Mouse (Mus musculus): ENCODE data around the gene Sdsl. TPM values are rescaled to one million over a fixed set of nuclear protein-coding genes. Genes with fewer than 3 reads are reported as not detected.
"Not testable (repeated sequence)": the region's sequence is repeated elsewhere in the genome, so short reads cannot be mapped to it uniquely, and the experiment has no call there.

The Sdsl gene
- polyA plus RNA-seq, 1 experiment from 2014 or later = 10.6 TPM

- H3K4me2 ChIP-seq = no peak overlapping the region
- no peak overlapping the region for H3K4me3 ChIP-seq
- H3K27ac ChIP-seq (ENCODE audit: poor library complexity, severe bottlenecking) = no peak overlapping the region
- H3K9me3 ChIP-seq (replicated peaks) = peaks cover 2% of the 10 kb centered on the region; the same call in 1 of the 2 replicates
- H3K9ac ChIP-seq = no peak overlapping the region
- no peaks in the 10 kb centered on the region for H3K36me3 ChIP-seq
- WGBS = 36% methylated on average over 9 of the region's 9 CpGs
- H3K27me3 ChIP-seq (replicated peaks) = no peaks in the 10 kb centered on the region; the same call in 1 of the 2 replicates
- ATAC-seq (ENCODE audit: insufficient number of reproducible peaks, low FRiP score) = no peak
- H3K4me1 ChIP-seq (replicated peaks) = peaks cover 21% of the 10 kb centered on the region
Measured at GRCm38 (mm10) chr5:120506490-120506889, 33.9 kb upstream of the Sdsl start.

- no peaks in the 10 kb centered on the region; the same call in 1 of the 2 replicates for H3K27me3 ChIP-seq (replicated peaks)
- H3K36me3 ChIP-seq = no peaks in the 10 kb centered on the region
- no peak overlapping the region for H3K4me2 ChIP-seq
- H3K4me3 ChIP-seq = no peak overlapping the region
- H3K9me3 ChIP-seq (replicated peaks) = peaks cover 2% of the 10 kb centered on the region; the same call in 1 of the 2 replicates
- WGBS = 61% methylated on average over 9 of the region's 9 CpGs
- no peak for ATAC-seq (ENCODE audit: insufficient number of reproducible peaks, low FRiP score)
- H3K9ac ChIP-seq = no peak overlapping the region
- no peak overlapping the region for H3K27ac ChIP-seq (ENCODE audit: poor library complexity, severe bottlenecking)
- H3K4me1 ChIP-seq (replicated peaks) = peaks cover 19% of the 10 kb centered on the region
Measured at GRCm38 (mm10) chr5:120505781-120506180, 33.2 kb upstream of the Sdsl start.

DNA sequence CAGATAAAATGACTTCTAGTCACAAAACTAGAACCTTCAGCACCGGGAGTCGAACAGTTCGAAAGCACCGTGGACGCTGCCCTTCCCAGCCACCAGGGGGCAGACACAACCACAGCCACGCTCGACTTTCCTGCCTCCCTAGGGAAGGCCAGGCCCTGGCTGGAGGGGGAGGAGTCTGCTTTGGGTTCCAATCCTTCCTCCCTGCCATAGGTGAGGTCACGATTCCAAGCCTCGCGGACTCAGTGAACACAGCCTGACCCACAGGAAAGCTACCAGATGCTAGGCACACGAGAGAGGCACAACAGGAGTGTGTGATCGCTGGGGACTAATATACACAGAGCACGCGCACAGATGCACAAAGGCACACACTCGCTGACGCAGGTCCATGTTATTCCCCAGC, 32.8 kb upstream of the Sdsl start:
- no peaks in the 10 kb centered on the region for H3K36me3 ChIP-seq
- 0 out of 2 replicates have a peak, but pooled peaks have one; percentile 49 for ATAC-seq (ENCODE audit: insufficient number of reproducible peaks, low FRiP score)
- H3K27me3 ChIP-seq (replicated peaks) = no peaks in the 10 kb centered on the region; the same call in 1 of the 2 replicates
- WGBS = 22% methylated on average over 16 of the region's 16 CpGs
- no peak overlapping the region for H3K27ac ChIP-seq (ENCODE audit: poor library complexity, severe bottlenecking)
- no peak overlapping the region for H3K4me3 ChIP-seq
- H3K9me3 ChIP-seq (replicated peaks) = peaks cover 2% of the 10 kb centered on the region; the same call in 1 of the 2 replicates
- peak overlapping the region; percentile 24 for H3K4me2 ChIP-seq
- H3K4me1 ChIP-seq (replicated peaks) = peaks cover 19% of the 10 kb centered on the region
- H3K9ac ChIP-seq = no peak overlapping the region

DNA sequence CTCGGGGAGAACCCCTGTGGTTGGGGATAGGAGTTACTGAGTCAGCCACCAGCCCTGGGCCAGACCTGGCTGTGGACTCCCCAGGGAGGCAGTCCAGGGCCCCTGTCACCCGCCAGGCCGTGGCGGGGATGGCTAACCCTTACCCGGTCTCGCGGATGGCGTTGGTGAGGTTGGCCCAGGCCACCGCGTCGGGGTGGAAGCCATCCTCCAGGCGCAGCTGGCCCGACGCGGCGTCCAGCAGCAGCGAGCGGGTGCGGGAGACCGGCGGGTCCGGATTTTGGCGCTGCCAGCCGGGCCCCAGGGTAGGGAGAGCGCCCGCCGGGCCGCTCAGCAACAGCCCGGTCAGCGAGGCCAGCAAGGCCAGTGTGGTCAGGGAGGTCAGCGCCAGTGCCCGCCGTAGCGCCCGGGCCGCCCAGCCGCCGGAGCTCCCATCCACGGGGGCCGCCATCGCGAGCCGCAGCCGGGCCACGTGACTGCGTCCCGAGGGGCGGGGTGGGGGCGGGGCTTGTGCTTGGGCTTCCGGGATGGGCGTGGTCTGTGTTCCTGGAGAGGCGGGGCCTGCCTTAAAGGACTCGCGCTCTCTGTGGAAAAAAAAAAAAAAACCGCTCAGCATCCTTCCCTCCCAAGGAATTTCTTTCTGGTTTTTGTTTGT, 30.7 kb upstream of the Sdsl start, which contains the start of gene Plbd2:
Plbd2 (minus strand) TSS at position 482 of the 652 bp plus-strand sequence.
- peak within 1 kb of the TSS; percentile 82 for H3K4me3 ChIP-seq
- H3K9ac ChIP-seq = peak within 1 kb of the TSS; percentile 83
- peaks cover 19% of the 10 kb centered on the region for H3K4me1 ChIP-seq (replicated peaks)
- H3K36me3 ChIP-seq = 0 out of 2 replicates have a peak, but pooled peaks cover under 1% of the 10 kb centered on the region
- peak within 1 kb of the TSS; percentile 90 for H3K4me2 ChIP-seq
- no peak within 1 kb of the TSS for H3K27ac ChIP-seq (ENCODE audit: poor library complexity, severe bottlenecking)
- no peaks in the 10 kb centered on the region for H3K27me3 ChIP-seq (replicated peaks)
- 0% methylated on average over 44 of the region's 55 CpGs for WGBS
- no peaks in the 10 kb centered on the region for H3K9me3 ChIP-seq (replicated peaks)
- peak; percentile 82 for ATAC-seq (ENCODE audit: insufficient number of reproducible peaks, low FRiP score)

DNA sequence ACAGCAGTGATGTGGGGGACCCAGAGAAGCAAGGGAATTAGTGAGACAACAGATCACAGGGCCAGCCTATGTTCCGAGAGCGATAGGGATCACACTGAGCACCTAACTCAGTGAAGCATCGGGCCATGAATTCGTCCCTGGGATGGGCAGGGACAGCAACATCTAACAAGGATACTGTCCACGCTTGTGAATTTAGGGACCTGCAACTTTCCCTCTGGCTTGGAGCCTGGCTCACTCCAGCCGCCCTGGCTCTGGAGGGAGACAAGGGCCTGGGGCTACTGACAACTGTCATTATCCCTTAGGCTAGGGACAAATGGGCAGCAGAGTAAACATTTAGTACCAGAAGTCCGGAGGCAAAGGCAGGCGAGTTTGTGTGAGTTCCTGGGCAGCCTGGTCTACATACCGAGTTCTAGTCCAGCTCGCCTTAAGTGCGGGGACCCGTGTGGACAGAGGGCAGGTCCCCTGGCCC, 30.1 kb upstream of the Sdsl start:
- H3K9ac ChIP-seq = peak overlapping the region; percentile 83
- ATAC-seq (ENCODE audit: insufficient number of reproducible peaks, low FRiP score) = no peak
- H3K27ac ChIP-seq (ENCODE audit: poor library complexity, severe bottlenecking) = no peak overlapping the region
- no peaks in the 10 kb centered on the region for H3K27me3 ChIP-seq (replicated peaks)
- H3K4me1 ChIP-seq (replicated peaks) = peaks cover 19% of the 10 kb centered on the region
- H3K9me3 ChIP-seq (replicated peaks) = no peaks in the 10 kb centered on the region
- 7% methylated on average over 12 of the region's 12 CpGs for WGBS
- peaks cover 4% of the 10 kb centered on the region; the same call in 1 of the 2 replicates for H3K36me3 ChIP-seq
- H3K4me2 ChIP-seq = peak overlapping the region; percentile 90
- peak overlapping the region; percentile 82 for H3K4me3 ChIP-seq

GRCm38 (mm10) chr5:120502147-120502621, 29.6 kb upstream of the Sdsl start:
- Histone ChIP-seq H3K27me3 (replicated peaks) (no peaks in the 10 kb centered on the region), H3K9me3 (replicated peaks) (no peaks in the 10 kb centered on the region), H3K4me1 (replicated peaks) (peaks cover 19% of the 10 kb centered on the region), H3K27ac (ENCODE audit: poor library complexity, severe bottlenecking) (no peak overlapping the region), H3K4me3 (peak overlapping the region; percentile 82), H3K9ac (peak overlapping the region; percentile 83), H3K4me2 (peak overlapping the region; percentile 90), H3K36me3 (peaks cover 8% of the 10 kb centered on the region; the same call in 1 of the 2 replicates)
- ATAC-seq (ENCODE audit: insufficient number of reproducible peaks, low FRiP score) = no peak
- 62% methylated on average over 9 of the region's 9 CpGs for WGBS

- not testable (repeated sequence) for H3K27ac ChIP-seq (ENCODE audit: poor library complexity, severe bottlenecking); H3K27me3 ChIP-seq (replicated peaks); H3K4me3 ChIP-seq; ATAC-seq (ENCODE audit: insufficient number of reproducible peaks, low FRiP score); H3K9me3 ChIP-seq (replicated peaks); H3K4me2 ChIP-seq; H3K9ac ChIP-seq
- WGBS = 84% methylated on average over 9 of the region's 9 CpGs
- Histone ChIP-seq H3K4me1 (replicated peaks) (peaks cover 14% of the 10 kb centered on the region), H3K36me3 (peaks cover 12% of the 10 kb centered on the region; the same call in 1 of the 2 replicates)
Measured at GRCm38 (mm10) chr5:120500609-120501008, 28.0 kb upstream of the Sdsl start.

DNA sequence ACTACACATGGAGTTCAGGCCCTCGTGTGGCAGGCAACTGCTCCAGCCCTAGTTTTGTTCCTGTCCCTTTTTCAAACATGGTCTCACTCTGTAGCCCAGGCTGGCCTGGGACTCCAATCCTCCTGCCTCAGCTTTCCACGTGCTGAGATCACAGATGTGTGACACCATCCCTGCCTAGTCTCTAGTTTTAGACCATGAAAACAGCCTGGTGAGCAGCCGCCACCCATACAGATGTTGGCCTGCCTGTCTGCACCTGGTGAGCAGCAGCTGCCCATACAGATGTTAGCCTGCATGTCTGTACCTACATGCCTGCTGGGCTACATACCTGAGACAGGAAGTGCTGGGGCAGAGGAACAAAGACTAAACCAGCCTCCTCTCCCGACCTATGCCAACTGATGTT, 26.6 kb upstream of the Sdsl start:
- no peak overlapping the region for H3K27ac ChIP-seq (ENCODE audit: poor library complexity, severe bottlenecking)
- peaks cover 17% of the 10 kb centered on the region for H3K36me3 ChIP-seq
- no peak overlapping the region for H3K4me2 ChIP-seq
- H3K4me1 ChIP-seq (replicated peaks) = peaks cover 14% of the 10 kb centered on the region
- H3K9ac ChIP-seq = no peak overlapping the region
- no peak overlapping the region for H3K4me3 ChIP-seq
- no peaks in the 10 kb centered on the region for H3K27me3 ChIP-seq (replicated peaks)
- ATAC-seq (ENCODE audit: insufficient number of reproducible peaks, low FRiP score) = no peak
- H3K9me3 ChIP-seq (replicated peaks) = no peaks in the 10 kb centered on the region
- 78% methylated on average over 4 of the region's 4 CpGs for WGBS

- 81% methylated on average over 3 of the region's 3 CpGs for whole genome bisulfite sequencing
- H3K9ac ChIP-seq = no peak overlapping the region
Measured at GRCm38 (mm10) chr5:120497071-120497470, 24.5 kb upstream of the Sdsl start.

DNA sequence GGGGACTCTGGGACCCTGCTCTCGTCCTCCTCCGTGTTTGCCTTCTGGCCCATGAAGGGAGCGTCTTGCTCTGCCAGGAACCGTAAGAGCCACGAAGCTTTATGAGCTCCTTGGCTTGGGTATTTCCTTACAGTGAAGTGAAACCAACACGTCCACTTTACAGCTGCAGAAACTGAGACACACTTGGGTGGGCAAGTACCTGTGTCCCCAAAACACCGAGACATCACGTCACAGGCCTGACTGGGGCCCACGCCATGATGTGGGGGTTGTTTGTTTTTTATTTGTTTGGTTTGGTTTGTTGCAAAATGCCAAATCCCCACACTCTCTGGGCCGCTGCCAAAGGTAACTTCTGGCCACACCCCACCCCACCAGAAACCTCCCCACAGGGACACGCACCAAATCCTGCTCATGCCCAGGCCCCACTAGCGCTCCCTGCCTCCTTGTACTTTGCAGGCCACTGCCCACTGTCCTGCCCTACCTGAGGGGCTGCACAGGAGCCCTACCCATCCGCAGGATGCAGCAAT, 23.2 kb upstream of the Sdsl start:
- H3K27ac ChIP-seq (ENCODE audit: poor library complexity, severe bottlenecking) = no peak overlapping the region
- H3K4me3 ChIP-seq = no peak overlapping the region
- peaks cover 40% of the 10 kb centered on the region for H3K36me3 ChIP-seq
- WGBS = 86% methylated on average over 13 of the region's 13 CpGs
- H3K4me1 ChIP-seq (replicated peaks) = peaks cover 7% of the 10 kb centered on the region
- no peaks in the 10 kb centered on the region for H3K27me3 ChIP-seq (replicated peaks)
- H3K4me2 ChIP-seq = no peak overlapping the region
- ATAC-seq (ENCODE audit: insufficient number of reproducible peaks, low FRiP score) = no peak
- no peak overlapping the region for H3K9ac ChIP-seq
- H3K9me3 ChIP-seq (replicated peaks) = no peaks in the 10 kb centered on the region

More at GRCm38 (mm10) chr5:120497071-120497470, 24.5 kb upstream of the Sdsl start:
- no peak for ATAC-seq (ENCODE audit: insufficient number of reproducible peaks, low FRiP score)
- Histone ChIP-seq H3K4me2 (no peak overlapping the region), H3K27ac (ENCODE audit: poor library complexity, severe bottlenecking) (no peak overlapping the region), H3K4me3 (no peak overlapping the region), H3K4me1 (replicated peaks) (peaks cover 5% of the 10 kb centered on the region), H3K9me3 (replicated peaks) (no peaks in the 10 kb centered on the region), H3K27me3 (replicated peaks) (no peaks in the 10 kb centered on the region), H3K36me3 (peaks cover 38% of the 10 kb centered on the region)

GRCm38 (mm10) chr5:120495064-120495702, 22.6 kb upstream of the Sdsl start:
- no peak overlapping the region for H3K4me3 ChIP-seq
- WGBS = 74% methylated on average over 10 of the region's 10 CpGs
- no peak overlapping the region for H3K4me2 ChIP-seq
- H3K9me3 ChIP-seq (replicated peaks) = no peaks in the 10 kb centered on the region
- ATAC-seq (ENCODE audit: insufficient number of reproducible peaks, low FRiP score) = no peak
- no peak overlapping the region for H3K9ac ChIP-seq
- H3K27me3 ChIP-seq (replicated peaks) = no peaks in the 10 kb centered on the region
- peaks cover 40% of the 10 kb centered on the region for H3K36me3 ChIP-seq
- no peak overlapping the region for H3K27ac ChIP-seq (ENCODE audit: poor library complexity, severe bottlenecking)
- peaks cover 12% of the 10 kb centered on the region for H3K4me1 ChIP-seq (replicated peaks)
